In genomic region chr9:80360063-80360462, GRCm38 (mm10) we compare ENCODE assay signal across 24 mouse cellular contexts.
"Had no signal": no experiment of that assay in that cellular context is flagged by ENCODE, and none has a peak within 500 bp of the region (broad histone marks: within the 10 kb centered on the region; RNA-seq: fewer than 3 reads in every experiment).

No protein-coding gene starts in this region.

- H3K36me3 ChIP-seq: heart, embryonic 13.5 days; heart, embryonic 15.5 days; hindbrain, embryonic 13.5 days; hindbrain, embryonic 15.5 days; intestine, embryonic 15.5 days; limb, embryonic 13.5 days; limb, embryonic 15.5 days; liver, embryonic 12.5 days had no signal

- H3K27me3 ChIP-seq: heart, embryonic 13.5 days; heart, embryonic 15.5 days; hindbrain, embryonic 13.5 days; hindbrain, embryonic 15.5 days; intestine, embryonic 15.5 days; limb, embryonic 13.5 days; limb, embryonic 15.5 days; liver, embryonic 12.5 days had no signal

- H3K9ac ChIP-seq: heart, embryonic 13.5 days; heart, embryonic 15.5 days; hindbrain, embryonic 13.5 days; hindbrain, embryonic 15.5 days; intestine, embryonic 15.5 days; limb, embryonic 13.5 days; limb, embryonic 15.5 days; liver, embryonic 12.5 days; liver, embryonic 14.5 days had no signal

- ATAC-seq: hindbrain, postnatal 0 days; inflammation-experienced regulatory T-cells, adult 6 months; intestine, embryonic 15.5 days; intestine, postnatal 0 days; liver, embryonic 12.5 days had no signal

- H3K4me3 ChIP-seq: gastrocnemius, adult 2 months; heart, embryonic 13.5 days; heart, embryonic 15.5 days; hindbrain, embryonic 13.5 days; hindbrain, embryonic 15.5 days; intestine, embryonic 15.5 days; layer of hippocampus, adult 2 months; limb, embryonic 13.5 days; limb, embryonic 15.5 days; liver, embryonic 12.5 days had no signal

- H3K4me1 ChIP-seq: heart, embryonic 15.5 days; hindbrain, embryonic 13.5 days; hindbrain, embryonic 15.5 days; intestine, embryonic 15.5 days; limb, embryonic 13.5 days; limb, embryonic 15.5 days; liver, embryonic 12.5 days had no signal

- H3K27ac ChIP-seq: gastrocnemius, adult 2 months; heart, embryonic 13.5 days; heart, embryonic 15.5 days; hindbrain, embryonic 13.5 days; hindbrain, embryonic 15.5 days; hindbrain, postnatal 0 days; intestine, embryonic 15.5 days; layer of hippocampus, adult 2 months; limb, embryonic 13.5 days; limb, embryonic 15.5 days; liver, embryonic 12.5 days; liver, embryonic 14.5 days had no signal

- DNase-seq: gastrocnemius, adult 2 months; gastrocnemius, postnatal 10 days; gastrocnemius, postnatal 25 days; heart, postnatal 14 days; heart, postnatal 36 days; kidney, adult 18-20 months; kidney, adult 8-10 months; kidney, postnatal 10 days; kidney, postnatal 25 days; kidney, postnatal 4 days; left cerebral cortex, postnatal 4 days had no signal

- H3K9me3 ChIP-seq: heart, embryonic 13.5 days; heart, embryonic 15.5 days; hindbrain, embryonic 13.5 days; hindbrain, embryonic 15.5 days; intestine, embryonic 15.5 days; limb, embryonic 13.5 days; limb, embryonic 15.5 days; liver, embryonic 12.5 days had no signal
